Mouse (Mus musculus) hindbrain, embryonic 14.5 days (tissue): ENCODE data around the gene Phactr1. TPM values are rescaled to one million over a fixed set of nuclear protein-coding genes. Genes with fewer than 3 reads are reported as not detected.

Source experiments
- ATAC-seq: fragments of 200-750 bp; cut with Nextera tagmentation; 2 replicates; pipeline ENCODE4 v1.8.0; 2017; ENCODE audit warnings: moderate number of reproducible peaks, mild to moderate bottlenecking, moderate TSS enrichment, moderate library complexity; ENCODE audit not compliant: low FRiP score
- DNase-seq: peaks from one replicate; pipeline ENCODE4 v3.0.0-alpha.2; 2015; ENCODE audit warnings: low spot score
- H3K27ac ChIP-seq: fragments of 300-500 bp; sonication (generic); 2 replicates; pipeline ENCODE4 v1.5.1; 2014; ENCODE audit warnings: mild to moderate bottlenecking, moderate library complexity
- H3K27me3 ChIP-seq: fragments of 300-500 bp; sonication (generic); 2 replicates; pipeline ENCODE4 v1.6.1; 2014; ENCODE audit warnings: mild to moderate bottlenecking, low read length, mixed read lengths; ENCODE audit not compliant: control insufficient read depth, insufficient read depth
- H3K36me3 ChIP-seq: fragments of 300-500 bp; sonication (generic); replicated peaks from 2 replicates; pipeline ENCODE4 v1.6.1; 2014; ENCODE audit not compliant: control insufficient read depth, insufficient read depth
- H3K4me1 ChIP-seq: fragments of 300-500 bp; sonication (generic); replicated peaks from 2 replicates; pipeline ENCODE4 v1.6.1; 2014; ENCODE audit warnings: antibody characterized with exemption, low read length, mixed read lengths; ENCODE audit not compliant: control insufficient read depth, insufficient read depth
- H3K4me2 ChIP-seq: fragments of 300-500 bp; sonication (generic); replicated peaks from 2 replicates; pipeline ENCODE4 v1.6.1; 2014; ENCODE audit warnings: mild to moderate bottlenecking, moderate library complexity
- H3K4me3 ChIP-seq: fragments of 300-500 bp; sonication (generic); replicated peaks from 2 replicates; pipeline ENCODE4 v1.5.1; 2014; ENCODE audit warnings: mild to moderate bottlenecking, low read length
- H3K9ac ChIP-seq: fragments of 300-500 bp; sonication (generic); 2 replicates; pipeline ENCODE4 v1.6.1; 2014
- H3K9me3 ChIP-seq: fragments of 300-500 bp; sonication (generic); 2 replicates; pipeline ENCODE4 v1.6.1; 2016; ENCODE audit warnings: low read length; ENCODE audit not compliant: control insufficient read depth
- WGBS: fragments of 180-500 bp; shearing (Covaris S2); extraction: QIAGEN DNeasy Blood & Tissue Kit; methylation state at CpG from one replicate; pipeline ENCODE4 v1.1.7; 2014; 5-methylcytosine and 5-hydroxymethylcytosine counted together
- polyA plus RNA-seq: library from polyadenylated mRNA; unstranded; fragments of >200 nt; fragmentation: Nextera tagmentation; extraction: Ambion mirVana; gene quantifications from 2 replicates; pipeline ENCODE4 v1.2.1, GENCODE M21; 2014

Phactr1 gene
- polyA plus RNA-seq, 1 experiment from 2014 or later: 56.6 TPM

- 43% methylated on average over 4 of the region's 4 CpGs for WGBS
- no peak for DNase-seq
- Histone ChIP-seq H3K27ac (no peak overlapping the region), H3K9me3 (no peaks in the 10 kb centered on the region), H3K27me3 (no peaks in the 10 kb centered on the region), H3K4me3 (no peak overlapping the region), H3K36me3 (no peaks in the 10 kb centered on the region), H3K4me2 (no peak overlapping the region), H3K4me1 (no peaks in the 10 kb centered on the region), H3K9ac (no peak overlapping the region)
- ATAC-seq: no peak
These were observed 300.2 kb downstream of the Phactr1 start for GRCm38 (mm10) chr13:42980581-42980980.

GRCm38 (mm10) chr13:42982646-42983045, 302.2 kb downstream of the Phactr1 start:
- DNase-seq (no peak), ATAC-seq (no peak)
- Histone ChIP-seq H3K36me3 (no peaks in the 10 kb centered on the region), H3K9ac (no peak overlapping the region), H3K27ac (no peak overlapping the region), H3K4me3 (no peak overlapping the region), H3K4me1 (no peaks in the 10 kb centered on the region), H3K9me3 (no peaks in the 10 kb centered on the region), H3K4me2 (no peak overlapping the region), H3K27me3 (no peaks in the 10 kb centered on the region)
- WGBS: 85% methylated on average over 9 of the region's 9 CpGs

- no peak overlapping the region for H3K4me2 ChIP-seq
- H3K9me3 ChIP-seq: no peaks in the 10 kb centered on the region
- no peak overlapping the region for H3K9ac ChIP-seq
- H3K36me3 ChIP-seq: no peaks in the 10 kb centered on the region
- WGBS: 82% methylated on average over 7 of the region's 7 CpGs
- H3K4me1 ChIP-seq: no peaks in the 10 kb centered on the region
- ATAC-seq (no peak), DNase-seq (no peak)
- H3K27ac ChIP-seq: no peak overlapping the region
- no peak overlapping the region for H3K4me3 ChIP-seq
- no peaks in the 10 kb centered on the region for H3K27me3 ChIP-seq
These were observed 305.4 kb downstream of the Phactr1 start for GRCm38 (mm10) chr13:42985806-42986205.

- Histone ChIP-seq H3K4me2 (no peak overlapping the region), H3K27ac (peak overlapping the region; percentile 44; the same call in 1 of the 2 replicates), H3K4me1 (no peaks in the 10 kb centered on the region; the same call in 1 of the 2 replicates), H3K27me3 (no peaks in the 10 kb centered on the region), H3K9me3 (no peaks in the 10 kb centered on the region), H3K36me3 (no peaks in the 10 kb centered on the region), H3K4me3 (no peak overlapping the region), H3K9ac (no peak overlapping the region)
- WGBS: 52% methylated on average over 5 of the region's 5 CpGs
- no peak for ATAC-seq
- peak; percentile 65 for DNase-seq
These were observed 307.6 kb downstream of the Phactr1 start for GRCm38 (mm10) chr13:42987931-42988579.

GRCm38 (mm10) chr13:42989481-42989880, 309.1 kb downstream of the Phactr1 start:
- DNase-seq (no peak), ATAC-seq (no peak)
- H3K9me3 ChIP-seq: 0 out of 2 replicates have a peak, but pooled peaks cover 4% of the 10 kb centered on the region
- H3K27ac ChIP-seq: no peak overlapping the region
- H3K4me2 ChIP-seq: no peak overlapping the region
- H3K4me3 ChIP-seq: no peak overlapping the region
- no peaks in the 10 kb centered on the region for H3K36me3 ChIP-seq
- H3K9ac ChIP-seq: no peak overlapping the region
- WGBS: 90% methylated on average over 5 of the region's 5 CpGs
- H3K27me3 ChIP-seq: no peaks in the 10 kb centered on the region
- no peaks in the 10 kb centered on the region; the same call in 1 of the 2 replicates for H3K4me1 ChIP-seq

GRCm38 (mm10) chr13:42990051-42990450, 309.6 kb downstream of the Phactr1 start:
- Histone ChIP-seq H3K4me2 (no peak overlapping the region), H3K9ac (no peak overlapping the region), H3K36me3 (no peaks in the 10 kb centered on the region), H3K4me1 (no peaks in the 10 kb centered on the region; the same call in 1 of the 2 replicates), H3K27ac (no peak overlapping the region), H3K4me3 (no peak overlapping the region), H3K9me3 (0 out of 2 replicates have a peak, but pooled peaks cover 4% of the 10 kb centered on the region), H3K27me3 (no peaks in the 10 kb centered on the region)
- 87% methylated on average over 3 of the region's 3 CpGs for WGBS
- ATAC-seq (no peak), DNase-seq (no peak)

GRCm38 (mm10) chr13:42990493-42991111, 310.2 kb downstream of the Phactr1 start:
- DNase-seq: no peak
- 80% methylated on average over 2 of the region's 2 CpGs for WGBS
- Histone ChIP-seq H3K27ac (no peak overlapping the region), H3K9me3 (0 out of 2 replicates have a peak, but pooled peaks cover 4% of the 10 kb centered on the region), H3K27me3 (no peaks in the 10 kb centered on the region), H3K36me3 (no peaks in the 10 kb centered on the region), H3K9ac (no peak overlapping the region), H3K4me1 (no peaks in the 10 kb centered on the region; the same call in 1 of the 2 replicates), H3K4me2 (no peak overlapping the region), H3K4me3 (no peak overlapping the region)
- ATAC-seq: no peak

- Histone ChIP-seq H3K36me3 (no peaks in the 10 kb centered on the region), H3K9me3 (0 out of 2 replicates have a peak, but pooled peaks cover 4% of the 10 kb centered on the region), H3K4me1 (no peaks in the 10 kb centered on the region; the same call in 1 of the 2 replicates), H3K9ac (no peak overlapping the region), H3K4me3 (no peak overlapping the region), H3K4me2 (no peak overlapping the region), H3K27ac (no peak overlapping the region), H3K27me3 (no peaks in the 10 kb centered on the region)
- 74% methylated on average over 3 of the region's 3 CpGs for WGBS
- no peak for ATAC-seq
- no peak for DNase-seq
These were observed 310.7 kb downstream of the Phactr1 start for GRCm38 (mm10) chr13:42991164-42991563.

- H3K9me3 ChIP-seq: 0 out of 2 replicates have a peak, but pooled peaks cover 4% of the 10 kb centered on the region
- no peak overlapping the region for H3K27ac ChIP-seq
- no peaks in the 10 kb centered on the region; the same call in 1 of the 2 replicates for H3K4me1 ChIP-seq
- ATAC-seq (no peak; the same call in 1 of the 2 replicates), DNase-seq (peak; percentile 53)
- H3K4me3 ChIP-seq: no peak overlapping the region
- no peak overlapping the region for H3K9ac ChIP-seq
- H3K36me3 ChIP-seq: no peaks in the 10 kb centered on the region
- no peaks in the 10 kb centered on the region for H3K27me3 ChIP-seq
- H3K4me2 ChIP-seq: no peak overlapping the region
- 39% methylated on average over 4 of the region's 4 CpGs for WGBS
These were observed 311.9 kb downstream of the Phactr1 start for GRCm38 (mm10) chr13:42992306-42992705.
